Mouse (Mus musculus) effector memory CD4-positive, alpha-beta T cell, adult 7 months (primary cell): ENCODE data around the gene Sulf2. TPM values are rescaled to one million over a fixed set of nuclear protein-coding genes. Genes with fewer than 3 reads are reported as not detected.

ENCODE experiments used
- polyA plus RNA-seq: library from polyadenylated mRNA; unstranded; fragments of 100-300 nt; shearing (Covaris generic); gene quantifications from one replicate; pipeline ENCODE4 v1.2.1, GENCODE M21; 2017

Sulf2 gene
- polyA plus RNA-seq, result 1.5 TPM

GRCm38 (mm10) chr2:166155454-166155815 is at the start of gene Sulf2:
Gene Sulf2, minus strand, starts transcription at chr2:166155663.

Other genes starting within 250 kb of the Sulf2 start
- gene Ncoa3, start 163.0 kb downstream of the Sulf2 start, polyA plus RNA-seq, result 68.2 TPM